Mouse (Mus musculus) frontal cortex, postnatal 25 days (tissue): Measurements from ENCODE around the gene Map10.
A peak's percentile ranks its signal among the peaks of the same experiment; 100 is the strongest.

Experiments
- DNase-seq, 2 experiments: peaks; one replicate each; pipeline ENCODE4 v3.0.0; 2022; ENCODE audit warnings: low spot score in 2 of 2

The Map10 gene

GRCm38 (mm10) chr8:125669700-125670195, at the start of gene Map10:
Gene Map10 (plus strand): TSS chr8:125669818.
- peak; percentile 84 for DNase-seq

GRCm38 (mm10) chr8:125620301-125620700, 49.3 kb upstream of the Map10 start:
- no peak for DNase-seq

GRCm38 (mm10) chr8:125624287-125624686, 45.3 kb upstream of the Map10 start:
- peak in 1 of 2 experiments; percentile 6 for DNase-seq

- DNase-seq = no peak
Measured at GRCm38 (mm10) chr8:125626381-125626780, 43.2 kb upstream of the Map10 start.

GRCm38 (mm10) chr8:125628834-125629233, 40.8 kb upstream of the Map10 start:
- DNase-seq = no peak

- no peak for DNase-seq
Measured at GRCm38 (mm10) chr8:125638411-125639058, 31.1 kb upstream of the Map10 start.

- no peak for DNase-seq
Measured at GRCm38 (mm10) chr8:125639631-125640030, 30.0 kb upstream of the Map10 start.

- no peak for DNase-seq
Measured at GRCm38 (mm10) chr8:125640766-125641165, 28.9 kb upstream of the Map10 start.

GRCm38 (mm10) chr8:125641808-125642207, 27.8 kb upstream of the Map10 start:
- no peak for DNase-seq

- DNase-seq = no peak
Measured at GRCm38 (mm10) chr8:125645757-125646478, 23.7 kb upstream of the Map10 start.

GRCm38 (mm10) chr8:125649447-125649846, 20.2 kb upstream of the Map10 start:
- no peak for DNase-seq

GRCm38 (mm10) chr8:125654821-125655220, 14.8 kb upstream of the Map10 start:
- DNase-seq = no peak

GRCm38 (mm10) chr8:125658508-125658907, 11.1 kb upstream of the Map10 start:
- DNase-seq = no peak

GRCm38 (mm10) chr8:125658926-125659325, 10.7 kb upstream of the Map10 start:
- DNase-seq = no peak

GRCm38 (mm10) chr8:125660397-125660796, 9.2 kb upstream of the Map10 start:
- DNase-seq = no peak

GRCm38 (mm10) chr8:125661958-125662668, 7.5 kb upstream of the Map10 start:
- no peak for DNase-seq

- no peak for DNase-seq
Measured at GRCm38 (mm10) chr8:125662669-125663048, 7.0 kb upstream of the Map10 start.

- DNase-seq = no peak
Measured at GRCm38 (mm10) chr8:125665183-125665875, 4.3 kb upstream of the Map10 start.

- no peak for DNase-seq
Measured at GRCm38 (mm10) chr8:125665876-125666186, 3.8 kb upstream of the Map10 start.

GRCm38 (mm10) chr8:125666201-125666600, 3.4 kb upstream of the Map10 start:
- DNase-seq = no peak

- DNase-seq = no peak
Measured at GRCm38 (mm10) chr8:125667248-125667647, 2.4 kb upstream of the Map10 start.

- DNase-seq = no peak
Measured at GRCm38 (mm10) chr8:125669159-125669699, 389 bp upstream of the Map10 start.
